In genomic region chr12:108119930-108120329, GRCm38 (mm10) we compare ENCODE assay signal across 28 mouse cellular contexts. TPM values are rescaled to one million over a fixed set of nuclear protein-coding genes. Genes with fewer than 3 reads are reported as not detected.
DNase-seq lines count a peak whose midpoint lies in the region; ATAC-seq and TF ChIP-seq lines count a peak whose summit lies in the region.
"Had no signal": no experiment of that assay in that cellular context is flagged by ENCODE, and none has a peak within 500 bp of the region (broad histone marks: within the 10 kb centered on the region; RNA-seq: fewer than 3 reads in every experiment).

No protein-coding gene starts in this region.

- TF ChIP-seq POLR2A in bone marrow, adult 2 months (IDR thresholded peaks at IDR 0.05; ENCODE audit: borderline replicate concordance, control insufficient read depth, low read depth, low read length) = no peak

- no peak overlapping the region for H3K4me3 ChIP-seq in hindbrain, embryonic 14.5 days (replicated peaks; ENCODE audit: low read length)
- H3K4me3 ChIP-seq in hindbrain, embryonic 16.5 days (ENCODE audit: low read length) = no peak overlapping the region
- no peak overlapping the region for H3K4me3 ChIP-seq in bone marrow, adult 2 months (replicated peaks; ENCODE audit: control insufficient read depth, low read depth, low read length)
- H3K4me3 ChIP-seq in left cerebral cortex, adult 2 months = no peak overlapping the region
- H3K4me3 ChIP-seq: embryonic facial prominence, embryonic 10.5 days; embryonic facial prominence, embryonic 15.5 days; limb, embryonic 10.5 days; limb, embryonic 15.5 days; liver, embryonic 13.5 days; megakaryocyte, embryonic 14.5 days had no signal

- H3K9me3 ChIP-seq in hindbrain, embryonic 14.5 days (ENCODE audit: control insufficient read depth, low read length) = no peaks in the 10 kb centered on the region
- H3K9me3 ChIP-seq in hindbrain, embryonic 16.5 days (ENCODE audit: control insufficient read depth, low read length) = no peaks in the 10 kb centered on the region
- H3K9me3 ChIP-seq: embryonic facial prominence, embryonic 10.5 days; embryonic facial prominence, embryonic 15.5 days; G1E; limb, embryonic 10.5 days; limb, embryonic 15.5 days; liver, embryonic 13.5 days; megakaryocyte, embryonic 14.5 days had no signal

- H3K4me1 ChIP-seq in hindbrain, embryonic 14.5 days (replicated peaks; ENCODE audit: control insufficient read depth, insufficient read depth, low read length) = peaks cover 12% of the 10 kb centered on the region
- H3K4me1 ChIP-seq in hindbrain, embryonic 16.5 days (ENCODE audit: control insufficient read depth, insufficient read depth, low read depth, low read length) = peaks cover 16% of the 10 kb centered on the region
- no peaks in the 10 kb centered on the region for H3K4me1 ChIP-seq in bone marrow, adult 2 months (ENCODE audit: control insufficient read depth, insufficient read depth, low read length)
- H3K4me1 ChIP-seq: embryonic facial prominence, embryonic 15.5 days had no signal

- no peak overlapping the region for H3K4me2 ChIP-seq in hindbrain, embryonic 14.5 days (replicated peaks)
- no peak overlapping the region for H3K4me2 ChIP-seq in hindbrain, embryonic 16.5 days (ENCODE audit: low read length)
- H3K4me2 ChIP-seq: embryonic facial prominence, embryonic 15.5 days; limb, embryonic 15.5 days; liver, embryonic 13.5 days had no signal

- no peaks in the 10 kb centered on the region for H3K27me3 ChIP-seq in hindbrain, embryonic 14.5 days (ENCODE audit: control insufficient read depth, insufficient read depth, low read length)
- H3K27me3 ChIP-seq in hindbrain, embryonic 16.5 days (replicated peaks; ENCODE audit: control insufficient read depth, insufficient read depth, low read length) = no peaks in the 10 kb centered on the region
- H3K27me3 ChIP-seq: embryonic facial prominence, embryonic 15.5 days; limb, embryonic 15.5 days; liver, embryonic 13.5 days; megakaryocyte, embryonic 14.5 days had no signal

- H3K27ac ChIP-seq in hindbrain, embryonic 14.5 days = 0 out of 2 replicates have a peak overlapping the region, but pooled peaks have one; percentile 14
- no peak overlapping the region for H3K27ac ChIP-seq in hindbrain, embryonic 16.5 days (ENCODE audit: low read depth, low read length)
- no peak overlapping the region for H3K27ac ChIP-seq in bone marrow, adult 2 months (ENCODE audit: control insufficient read depth, insufficient read depth, low read depth, low read length, poor library complexity)
- no peak overlapping the region for H3K27ac ChIP-seq in left cerebral cortex, adult 2 months
- H3K27ac ChIP-seq: embryonic facial prominence, embryonic 10.5 days; embryonic facial prominence, embryonic 15.5 days; limb, embryonic 10.5 days; limb, embryonic 15.5 days; liver, embryonic 13.5 days had no signal

- 44% methylated on average over 9 of the region's 9 CpGs for WGBS in hindbrain, embryonic 14.5 days
- 50% methylated on average over 9 of the region's 9 CpGs for WGBS in hindbrain, embryonic 16.5 days
- 85% methylated on average over 9 of the region's 9 CpGs for WGBS in bone marrow, adult 2 months

- no peak overlapping the region for H3K9ac ChIP-seq in hindbrain, embryonic 14.5 days
- no peak overlapping the region for H3K9ac ChIP-seq in hindbrain, embryonic 16.5 days (ENCODE audit: low read depth, low read length)
- H3K9ac ChIP-seq: embryonic facial prominence, embryonic 15.5 days; limb, embryonic 15.5 days; liver, embryonic 13.5 days had no signal

- DNase-seq in embryo, embryonic 11 days = peak; percentile 16
- no peak for DNase-seq in embryo, embryonic 10 days (ENCODE audit: low spot score)
- no peak for DNase-seq in hindbrain, embryonic 14.5 days (ENCODE audit: low spot score)
- peak; percentile 39 for DNase-seq in mesoderm, embryonic 11.5 days (ENCODE audit: low read depth, low spot score)
- DNase-seq in left cerebral cortex, adult 2 months (ENCODE audit: extremely low spot score in 1 of 2, low spot score in 2 of 2) = no peak
- DNase-seq: adrenal gland, postnatal 10 days; cerebellum, adult 11 months; cerebellum, adult 9-10 months; cerebellum, postnatal 36 days; gastrocnemius, postnatal 25 days; heart, adult 18-20 months; heart, postnatal 4 days; kidney, adult 2 months; kidney, postnatal 36 days; layer of hippocampus, postnatal 36 days; liver, embryonic 13.5 days; lung, adult 18-20 months; lung, postnatal 4 days; thymus, postnatal 14 days had no signal

- peak; percentile 7; the same call in 1 of the 2 replicates for TF ChIP-seq CTCF in bone marrow, adult 2 months (IDR thresholded peaks at IDR 0.05; ENCODE audit: control insufficient read depth, insufficient read depth, low read length)
- TF ChIP-seq CTCF in left cerebral cortex, adult 2 months (IDR thresholded peaks at IDR 0.05) = no peak

- no peak for ATAC-seq in hindbrain, embryonic 14.5 days (ENCODE audit: low FRiP score)
- ATAC-seq in hindbrain, embryonic 16.5 days = no peak
- ATAC-seq: lung, postnatal 0 days had no signal

- intact Hi-C loops in left cerebral cortex, adult 2 months (cut with DNase I) = loop anchor here (2.0 kb wide), 1 partner anchor 115 kb away; no protein-coding TSS in a partner anchor

- H3K36me3 ChIP-seq in hindbrain, embryonic 14.5 days (replicated peaks; ENCODE audit: control insufficient read depth, insufficient read depth) = peaks cover 3% of the 10 kb centered on the region; the same call in 1 of the 2 replicates
- H3K36me3 ChIP-seq in hindbrain, embryonic 16.5 days (ENCODE audit: control insufficient read depth, insufficient read depth, low read length) = no peaks in the 10 kb centered on the region

RNA-seq across cellular contexts. Expression of gene Setd3, which starts 59.2 kb away (rescaled TPM):
- polyA plus RNA-seq in hindbrain, embryonic 14.5 days (2014; fragmentation: Nextera tagmentation; extraction: Ambion mirVana) = 86.7 and 89.8 TPM in 2 replicates
- polyA plus RNA-seq in hindbrain, embryonic 16.5 days (2015; fragmentation: Nextera tagmentation; extraction: Ambion mirVana) = 93.6 and 97.6 TPM in 2 replicates
- 41.5 and 51.0 TPM in 2 replicates for polyA plus RNA-seq in bone marrow, adult 2 months (2011; ENCODE audit: insufficient read depth, insufficient read length, low replicate concordance, missing spikeins)
- 100 to 1,000 TPM; 167 to 185 TPM for total RNA-seq in left cerebral cortex, adult 2 months (2021)

RNA-seq across cellular contexts. Expression of gene Ccnk, which starts 59.4 kb away (rescaled TPM):
- 4.4 and 5.6 TPM in 2 replicates for polyA plus RNA-seq in hindbrain, embryonic 14.5 days (2014; fragmentation: Nextera tagmentation; extraction: Ambion mirVana)
- 2.2 and 2.6 TPM in 2 replicates for polyA plus RNA-seq in hindbrain, embryonic 16.5 days (2015; fragmentation: Nextera tagmentation; extraction: Ambion mirVana)
- 12.4 and 21.9 TPM in 2 replicates for polyA plus RNA-seq in bone marrow, adult 2 months (2011; ENCODE audit: insufficient read depth, insufficient read length, low replicate concordance, missing spikeins)
- total RNA-seq in left cerebral cortex, adult 2 months (2021) = 10 to 100 TPM; 30.4 to 33.4 TPM

Comparison
In these comparisons a context has a peak if more than half of its experiments do, and no peak if none do; other contexts are left out.
1. DNase-seq: peak in embryo, embryonic 11 days (single experiment) and mesoderm, embryonic 11.5 days (single experiment); none in embryo, embryonic 10 days (single experiment), hindbrain, embryonic 14.5 days (single experiment) and left cerebral cortex, adult 2 months (0 of 2).